Mouse (Mus musculus) heart, adult 9 months (tissue): ENCODE measurements around the gene Hist1h3d.
A peak's percentile ranks its signal among the peaks of the same experiment; 100 is the strongest.

Source experiments
- DNase-seq, 2 experiments: peaks; one replicate each; pipeline ENCODE4 v3.0.0; 2022; ENCODE audit warnings: low spot score in 2 of 2

The Hist1h3d gene

DNA sequence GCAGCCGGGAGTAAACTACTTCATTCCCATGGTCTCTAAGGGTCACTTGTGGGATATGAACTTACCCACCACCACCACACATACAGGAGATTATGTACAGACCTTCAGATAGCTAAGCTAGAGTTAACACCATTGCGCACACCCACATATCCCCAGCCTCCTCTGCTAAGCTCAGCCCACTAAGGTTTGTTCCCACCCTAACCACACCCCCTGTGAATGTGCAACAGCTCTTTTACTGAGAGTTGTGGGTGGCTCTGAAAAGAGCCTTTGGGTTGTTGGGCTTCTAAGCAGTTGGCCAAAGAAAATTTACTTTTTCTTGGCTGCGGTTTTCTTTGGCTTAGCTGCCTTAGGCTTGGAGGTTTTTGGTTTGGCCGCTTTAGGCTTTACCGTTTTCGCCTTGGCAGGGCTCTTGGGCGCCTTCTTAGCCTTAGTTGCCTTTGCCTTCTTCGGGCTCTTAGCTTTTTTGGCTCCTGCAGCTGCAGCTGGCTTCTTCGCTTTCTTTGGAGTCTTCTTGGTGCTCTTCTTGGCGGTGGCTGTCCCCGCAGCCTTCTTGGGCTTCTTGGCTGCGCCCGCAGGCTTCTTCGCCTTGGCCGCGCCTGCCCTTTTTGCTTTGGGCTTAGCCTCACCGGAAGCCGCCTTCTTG, 46.1 kb downstream of the Hist1h3d start:
- DNase-seq, result peak; percentile 82 to 86

DNA sequence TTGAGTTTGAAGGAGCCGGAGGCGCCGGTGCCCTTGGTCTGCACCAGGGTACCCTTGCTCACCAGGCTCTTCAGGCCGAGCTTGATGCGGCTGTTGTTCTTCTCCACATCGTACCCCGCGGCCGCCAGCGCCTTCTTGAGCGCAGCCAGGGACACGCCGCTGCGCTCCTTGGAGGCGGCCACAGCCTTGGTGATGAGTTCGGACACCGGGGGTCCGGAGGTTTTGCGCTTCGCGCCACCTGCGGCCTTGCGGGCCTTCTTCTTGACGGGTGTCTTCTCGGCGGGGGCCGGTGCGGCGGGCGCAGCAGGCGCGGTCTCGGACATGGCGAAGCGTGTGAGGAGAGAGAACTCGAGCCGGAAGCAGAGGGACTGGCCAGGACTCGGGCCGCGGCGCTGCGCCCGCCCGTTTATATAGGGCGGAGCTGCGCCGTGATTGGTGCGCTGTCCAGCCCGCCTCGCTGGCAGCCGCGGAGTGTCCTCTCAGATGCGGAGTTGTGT, 46.7 kb downstream of the Hist1h3d start, which contains the start of gene Hist1h1e:
Hist1h1e (minus strand) TSS at position 384 of the 497 bp plus-strand sequence.
- peak; percentile 91 to 96 for DNase-seq

DNA sequence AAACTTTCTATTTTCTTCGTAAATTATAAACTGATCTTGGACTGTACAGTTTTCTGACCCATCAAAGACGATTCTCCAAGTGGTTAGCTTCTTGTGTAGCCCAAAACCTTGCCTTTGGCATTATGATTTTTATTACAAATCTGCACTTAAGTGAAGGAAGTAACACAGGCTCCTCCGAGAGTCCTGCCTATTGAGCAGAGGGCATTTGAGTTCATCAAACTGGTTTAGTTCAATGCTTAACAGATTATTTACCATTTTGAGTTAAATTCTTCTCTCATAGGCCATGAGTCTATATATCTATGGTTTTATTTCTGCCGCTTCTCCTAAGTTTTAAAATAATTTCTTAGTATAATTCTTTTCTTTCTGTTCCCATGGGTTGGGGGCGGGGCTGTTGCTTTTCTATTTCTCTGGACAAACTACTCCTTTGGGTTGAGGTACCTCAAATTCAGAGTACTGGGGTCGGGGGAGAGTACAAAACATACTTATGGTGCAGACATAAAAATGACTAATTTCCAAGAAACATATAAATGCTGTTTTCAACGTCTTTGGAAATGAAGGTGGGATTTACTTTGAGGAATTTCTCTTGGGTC, 47.4 kb downstream of the Hist1h3d start:
- DNase-seq, result peak; percentile 7 to 28
